Mouse (Mus musculus) cerebellum, adult 2 months (tissue): ENCODE measurements around the gene Tspan18.

Source experiments
- CTCF ChIP-seq: fragments of 200-500 bp; IDR thresholded peaks from 2 replicates; pipeline ENCODE4 v1.5.1; 2011; ENCODE audit warnings: low read depth, mild to moderate bottlenecking, control low read depth, low read length, moderate library complexity, borderline replicate concordance; ENCODE audit not compliant: insufficient read depth
- POLR2A ChIP-seq: fragments of 200-500 bp; IDR thresholded peaks from 2 replicates; pipeline ENCODE4 v1.6.1; 2011; ENCODE audit warnings: low read length, control low read depth, borderline replicate concordance; ENCODE audit not compliant: insufficient read depth

DNA sequence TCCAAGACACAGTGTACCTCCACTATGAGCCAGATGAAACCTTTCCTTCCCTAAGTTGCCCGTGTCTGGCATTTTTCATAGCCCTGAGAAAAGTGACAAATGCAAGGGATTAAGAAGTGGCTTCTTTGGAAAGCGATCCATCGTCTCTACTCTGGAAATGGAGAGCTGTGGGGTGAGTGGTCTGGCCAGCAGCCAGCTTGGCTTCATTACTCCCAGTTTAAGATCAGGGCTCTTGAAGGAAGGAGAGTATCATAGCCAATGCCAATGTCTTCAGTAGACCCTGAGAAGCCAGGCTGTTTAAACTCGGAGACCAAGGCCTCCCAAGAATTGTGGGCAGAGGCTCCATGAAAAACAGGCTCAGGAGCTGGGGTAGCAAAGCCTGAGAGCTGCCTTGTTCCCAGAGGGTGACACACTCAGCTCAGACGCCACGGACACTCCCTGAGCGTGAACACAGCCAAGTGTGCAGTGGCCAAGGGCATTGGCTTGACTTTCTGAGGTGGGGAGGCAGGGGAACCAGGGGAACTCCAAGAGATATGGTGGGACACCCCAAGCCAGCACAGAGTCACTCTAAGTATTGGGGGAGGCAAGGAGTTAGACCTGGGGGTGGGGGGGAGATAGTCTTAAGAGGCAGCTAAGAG is 115.8 kb downstream of the Tspan18 start:
- TF ChIP-seq CTCF (no peak), POLR2A (no peak)
